Mouse (Mus musculus) olfactory bulb, adult 2 months (tissue): ENCODE data around the gene Tmem102.

Source experiments
- CTCF ChIP-seq: fragments of 200-500 bp; IDR thresholded peaks from 2 replicates; pipeline ENCODE4 v1.5.1; 2012; ENCODE audit warnings: low read depth, mild to moderate bottlenecking, low read length, moderate library complexity; ENCODE audit not compliant: insufficient read depth
- POLR2A ChIP-seq: fragments of 200-500 bp; IDR thresholded peaks from 2 replicates; pipeline ENCODE4 v1.6.1; 2012; ENCODE audit warnings: mild to moderate bottlenecking, low read depth, low read length, moderate library complexity; ENCODE audit not compliant: insufficient read depth

DNA sequence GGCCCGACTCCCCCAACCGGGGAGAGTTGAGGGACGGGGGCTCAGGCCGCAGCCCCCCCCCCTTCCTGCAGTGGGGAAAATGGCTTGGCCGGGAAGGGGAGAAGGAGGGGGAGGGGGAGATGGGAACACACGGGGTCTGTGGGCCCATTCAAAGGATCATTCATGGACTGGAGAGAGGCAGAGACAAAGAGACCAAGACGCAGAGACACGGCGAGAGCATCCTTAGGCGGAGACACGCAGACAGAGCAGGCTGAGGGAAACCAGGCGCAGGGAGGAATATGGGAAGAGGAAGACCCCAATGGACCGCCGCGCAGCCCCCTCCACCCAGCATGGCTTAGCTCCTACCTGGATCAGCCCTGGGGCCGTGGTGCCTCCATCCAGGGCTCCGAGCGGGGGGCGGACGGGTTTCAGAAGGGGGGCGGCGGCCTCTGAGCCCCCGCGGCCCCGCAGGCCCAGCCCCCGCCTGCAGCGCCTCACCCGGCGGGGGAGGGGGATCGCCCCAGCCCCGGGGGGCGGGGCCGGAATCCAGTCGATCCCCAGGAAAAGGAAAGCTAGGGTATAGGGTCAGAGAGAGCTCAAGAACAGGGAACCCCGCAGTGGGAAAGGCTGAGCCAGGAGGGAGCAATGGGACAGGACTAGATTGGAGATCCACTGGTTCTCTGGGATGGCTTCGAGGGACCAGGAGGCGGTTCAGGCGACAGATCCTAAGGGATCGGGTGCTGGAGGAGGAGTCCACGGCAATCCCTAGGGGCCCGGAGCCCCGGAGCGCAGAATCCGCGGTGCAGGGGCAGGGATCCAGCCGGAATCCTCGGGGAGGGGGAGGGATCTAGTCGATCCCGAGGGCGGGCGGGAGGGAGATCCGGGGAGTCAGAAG lies 31.5 kb upstream of the Tmem102 start:
- TF ChIP-seq CTCF (no peak), POLR2A (no peak)
